Mouse (Mus musculus) MEL (cell line): Measurements from ENCODE around the gene Zfp644. TPM values are rescaled to one million over a fixed set of nuclear protein-coding genes. Genes with fewer than 3 reads are reported as not detected.

ENCODE experiments used
- DNase-seq: peaks from one replicate; pipeline ENCODE4 v3.0.0; 2011; ENCODE audit warnings: low read depth, low spot score
- H3K27ac ChIP-seq: 2 replicates; pipeline ENCODE4 v1.5.1; 2012; ENCODE audit warnings: low read depth, mild to moderate bottlenecking, control low read depth, low read length, moderate library complexity; ENCODE audit not compliant: control insufficient read depth
- H3K27me3 ChIP-seq, 2 experiments: fragments of 150-350 bp in 1 of 2; sonication (generic) in 1 of 2; 2 replicates each; pipeline ENCODE4 v1.6.1; 2012; ENCODE audit warnings: low read length in 2 of 2, mild to moderate bottlenecking in 2 of 2, improper control_type of control experiment in 1 of 2, moderate library complexity in 1 of 2; ENCODE audit not compliant: insufficient read depth in 2 of 2, control insufficient read depth in 1 of 2
- H3K36me3 ChIP-seq, 2 experiments: 2 replicates each; pipeline ENCODE4 v1.6.1; 2012 to 2014; ENCODE audit warnings: low read length in 2 of 2, improper control_type of control experiment in 1 of 2, inconsistent platforms in 1 of 2, mild to moderate bottlenecking in 1 of 2; ENCODE audit not compliant: insufficient read depth in 2 of 2, control insufficient read depth in 1 of 2
- H3K4me1 ChIP-seq, 2 experiments: fragments of 150-350 bp in 1 of 2; sonication (generic) in 1 of 2; 2 replicates each; pipeline ENCODE4 v1.6.1; 2012; ENCODE audit warnings: low read length in 2 of 2, improper control_type of control experiment in 1 of 2, mild to moderate bottlenecking in 1 of 2; ENCODE audit not compliant: insufficient read depth in 2 of 2, control insufficient read depth in 1 of 2
- H3K4me3 ChIP-seq, 2 experiments: fragments of 150-350 bp in 1 of 2; sonication (generic) in 1 of 2; 2 replicates each; pipeline ENCODE4 v1.5.1; 2012; ENCODE audit warnings: low read depth in 2 of 2, low read length in 2 of 2, mild to moderate bottlenecking in 2 of 2, moderate library complexity in 2 of 2, control low read depth in 1 of 2, improper control_type of control experiment in 1 of 2; ENCODE audit not compliant: control insufficient read depth in 1 of 2, insufficient read depth in 1 of 2
- H3K79me2 ChIP-seq: 2 replicates; pipeline ENCODE4 v1.6.1; 2012; ENCODE audit warnings: mild to moderate bottlenecking, low read length, moderate library complexity; ENCODE audit not compliant: control insufficient read depth, poor library complexity, insufficient read depth
- H3K9ac ChIP-seq: 2 replicates; pipeline ENCODE4 v1.6.1; 2012; ENCODE audit warnings: low read depth, mild to moderate bottlenecking, control low read depth, low read length, moderate library complexity; ENCODE audit not compliant: control insufficient read depth, poor library complexity, severe bottlenecking
- H3K9me3 ChIP-seq: fragments of 150-350 bp; sonication (generic); replicated peaks from 2 replicates; pipeline ENCODE4 v1.6.1; 2012; ENCODE audit warnings: mild to moderate bottlenecking, low read length, improper control_type of control experiment, moderate library complexity; ENCODE audit not compliant: insufficient read depth
- CHD1 ChIP-seq: IDR thresholded peaks from 2 replicates; pipeline ENCODE4 v1.6.1; 2012; ENCODE audit warnings: low read depth, mild to moderate bottlenecking, inconsistent platforms, low read length, improper control_type of control experiment
- CHD2 ChIP-seq: IDR thresholded peaks from 2 replicates; pipeline ENCODE4 v1.6.1; 2011; ENCODE audit warnings: low read length, improper control_type of control experiment
- CTCF ChIP-seq, 3 experiments: IDR thresholded peaks in 2 of 3; conservative IDR thresholded peaks in 1 of 3; 2 replicates each; pipeline ENCODE4 v1.5.1; 2011 to 2012; ENCODE audit warnings: low read length in 3 of 3, low read depth in 2 of 3, mild to moderate bottlenecking in 2 of 3, improper control_type of control experiment in 1 of 3, inconsistent platforms in 1 of 3, mixed read lengths in 1 of 3, moderate library complexity in 1 of 3; ENCODE audit not compliant: control insufficient read depth in 1 of 3, insufficient read depth in 1 of 3, poor library complexity in 1 of 3, severe bottlenecking in 1 of 3
- EP300 ChIP-seq, 2 experiments: IDR thresholded peaks; 2 replicates each; pipeline ENCODE4 v1.6.1; 2011; ENCODE audit warnings: improper control_type of control experiment in 2 of 2, low read length in 2 of 2, low read depth in 1 of 2, mild to moderate bottlenecking in 1 of 2
- ETS1 ChIP-seq: IDR thresholded peaks from 2 replicates; pipeline ENCODE4 v1.6.1; 2012; ENCODE audit warnings: low read depth, mild to moderate bottlenecking, inconsistent platforms, low read length, improper control_type of control experiment, moderate library complexity
- GABPA ChIP-seq: IDR thresholded peaks from 2 replicates; pipeline ENCODE4 v1.6.1; 2012; ENCODE audit warnings: low read depth, mild to moderate bottlenecking, inconsistent platforms, low read length, improper control_type of control experiment, moderate library complexity
- GATA1 ChIP-seq: IDR thresholded peaks from 2 replicates; pipeline ENCODE4 v1.6.1; 2011; ENCODE audit warnings: low read depth, low read length, improper control_type of control experiment
- HCFC1 ChIP-seq: IDR thresholded peaks from 2 replicates; pipeline ENCODE4 v1.6.1; 2012; ENCODE audit warnings: low read depth, mild to moderate bottlenecking, inconsistent platforms, low read length, improper control_type of control experiment, moderate library complexity
- JUND ChIP-seq: IDR thresholded peaks from 2 replicates; pipeline ENCODE4 v1.6.1; 2011; ENCODE audit warnings: low read depth, mild to moderate bottlenecking, improper control_type of control experiment, low read length
- KAT2A ChIP-seq: conservative IDR thresholded peaks from 2 replicates; pipeline ENCODE4 v1.6.1; 2012; ENCODE audit warnings: low read depth, low read length, improper control_type of control experiment, inconsistent platforms
- MAFK ChIP-seq: IDR thresholded peaks from 2 replicates; pipeline ENCODE4 v1.6.1; 2011; ENCODE audit warnings: low read depth, mild to moderate bottlenecking, low read length, improper control_type of control experiment, borderline replicate concordance
- MEF2A ChIP-seq: IDR thresholded peaks from 2 replicates; pipeline ENCODE4 v1.6.1; 2014; ENCODE audit warnings: low read depth, mild to moderate bottlenecking, inconsistent platforms, low read length, improper control_type of control experiment; ENCODE audit not compliant: poor library complexity, insufficient replicate concordance, severe bottlenecking; ENCODE audit errors: extremely low read depth
- MXI1 ChIP-seq: IDR thresholded peaks from 2 replicates; pipeline ENCODE4 v1.6.1; 2011; ENCODE audit warnings: mild to moderate bottlenecking, low read depth, low read length, improper control_type of control experiment
- POLR2A ChIP-seq, 2 experiments: IDR thresholded peaks; 2 replicates each; pipeline ENCODE4 v1.6.1; 2011 to 2012; ENCODE audit warnings: low read length in 2 of 2, mild to moderate bottlenecking in 2 of 2, control low read depth in 1 of 2, improper control_type of control experiment in 1 of 2, low read depth in 1 of 2, moderate library complexity in 1 of 2; ENCODE audit not compliant: control insufficient read depth in 1 of 2, insufficient read depth in 1 of 2, poor library complexity in 1 of 2
- POLR2AphosphoS2 ChIP-seq: IDR thresholded peaks from 2 replicates; pipeline ENCODE4 v1.6.1; 2011; ENCODE audit warnings: low read length, improper control_type of control experiment
- POLR2AphosphoS5 ChIP-seq: IDR thresholded peaks from 2 replicates; pipeline ENCODE4 v1.6.1; 2012; ENCODE audit warnings: low read depth, borderline replicate concordance, mild to moderate bottlenecking, inconsistent platforms, low read length, moderate library complexity, mixed read lengths
- RCOR1 ChIP-seq: IDR thresholded peaks from 2 replicates; pipeline ENCODE4 v1.6.1; 2012; ENCODE audit warnings: low read depth, mild to moderate bottlenecking, inconsistent platforms, low read length, improper control_type of control experiment
- SIN3A ChIP-seq: IDR thresholded peaks from 2 replicates; pipeline ENCODE4 v1.6.1; 2012; ENCODE audit warnings: low read length, improper control_type of control experiment, inconsistent platforms
- SMC3 ChIP-seq: IDR thresholded peaks from 2 replicates; pipeline ENCODE4 v1.6.1; 2011; ENCODE audit warnings: low read depth, low read length, improper control_type of control experiment
- TCF12 ChIP-seq: IDR thresholded peaks from 2 replicates; pipeline ENCODE4 v1.6.1; 2014; ENCODE audit warnings: low read depth, mild to moderate bottlenecking, inconsistent platforms, low read length, improper control_type of control experiment, moderate library complexity
- UBTF ChIP-seq: IDR thresholded peaks from 2 replicates; pipeline ENCODE4 v1.6.1; 2012; ENCODE audit warnings: low read depth, mild to moderate bottlenecking, inconsistent platforms, low read length, improper control_type of control experiment, moderate library complexity, borderline replicate concordance; ENCODE audit not compliant: insufficient read depth
- ZC3H11A ChIP-seq: IDR thresholded peaks from 2 replicates; pipeline ENCODE4 v1.6.1; 2012; ENCODE audit warnings: low read depth, mild to moderate bottlenecking, inconsistent platforms, low read length, improper control_type of control experiment
- ZKSCAN1 ChIP-seq: IDR thresholded peaks from 2 replicates; pipeline ENCODE4 v1.6.1; 2012; ENCODE audit warnings: low read depth, mild to moderate bottlenecking, inconsistent platforms, low read length, improper control_type of control experiment, moderate library complexity
- polyA plus RNA-seq, 2 experiments: library from polyadenylated mRNA; stranded (reverse) in 1 of 2; unstranded in 1 of 2; fragments of >175 nt in 1 of 2; fragments of >200 nt in 1 of 2; gene quantifications; 2 replicates each; pipeline versions ENCODE4 v1.2.1 to v1.2.4; 2012; ENCODE audit warnings: low replicate concordance in 2 of 2, low read depth in 1 of 2; ENCODE audit not compliant: insufficient read length in 2 of 2, insufficient read depth in 1 of 2, missing spikeins in 1 of 2
- total RNA-seq: library from RNA; depleted of rRNA; stranded (reverse); fragments of 300-350 nt; gene quantifications from 2 replicates; pipeline ENCODE4 v1.2.3, GENCODE M21; 2012

The Zfp644 gene
- total and polyA plus RNA-seq, 3 experiments: 23.4 to 72.3 (median 34.4) TPM

GRCm38 (mm10) chr5:106615006-106615405 is 82.1 kb downstream of the Zfp644 start:
- no peak overlapping the region for H3K9ac ChIP-seq
- H3K79me2 ChIP-seq: 0 out of 2 replicates have a peak, but pooled peaks cover 1% of the 10 kb centered on the region
- peak overlapping the region in 1 of 2 experiments; percentile 36; a peak in 2 of 4 replicates for H3K4me3 ChIP-seq
- H3K4me1 ChIP-seq: peaks cover 11 to 12% of the 10 kb centered on the region in 2 experiments
- no peak for TF ChIP-seq MXI1
- no peak for TF ChIP-seq TCF12
- TF ChIP-seq KAT2A: no peak
- no peak for TF ChIP-seq RCOR1
- TF ChIP-seq CHD2: no peak
- TF ChIP-seq ZC3H11A: no peak
- TF ChIP-seq ZKSCAN1: no peak
- no peak for TF ChIP-seq JUND
- no peak for TF ChIP-seq MEF2A
- TF ChIP-seq SIN3A: no peak; the same call in 1 of the 2 replicates
- TF ChIP-seq CHD1: no peak
- no peak for TF ChIP-seq SMC3
- no peak for TF ChIP-seq HCFC1
- TF ChIP-seq POLR2A (IDR thresholded peaks at IDR 0.05; ENCODE audit: control insufficient read depth in 1 of 2, insufficient read depth in 1 of 2, low read depth in 1 of 2, low read length in 2 of 2, poor library complexity in 1 of 2): no peak
- no peak for TF ChIP-seq POLR2AphosphoS5
- no peak for TF ChIP-seq POLR2AphosphoS2
- no peak for TF ChIP-seq ETS1
- TF ChIP-seq GABPA: no peak
- peak; percentile 37 for DNase-seq
- peaks cover 5 to 12% of the 10 kb centered on the region in 2 experiments for H3K36me3 ChIP-seq
- no peaks in the 10 kb centered on the region for H3K9me3 ChIP-seq
- peak overlapping the region; percentile 59 for H3K27ac ChIP-seq
- H3K27me3 ChIP-seq: no peaks in the 10 kb centered on the region

GRCm38 (mm10) chr5:106614570-106614969 is 82.5 kb downstream of the Zfp644 start:
- peak overlapping the region in 1 of 2 experiments; percentile 36; a peak in 2 of 4 replicates for H3K4me3 ChIP-seq
- peak overlapping the region; percentile 59 for H3K27ac ChIP-seq
- H3K9ac ChIP-seq: no peak overlapping the region
- H3K79me2 ChIP-seq: 0 out of 2 replicates have a peak, but pooled peaks cover 1% of the 10 kb centered on the region
- H3K27me3 ChIP-seq: no peaks in the 10 kb centered on the region
- H3K4me1 ChIP-seq: peaks cover 11 to 12% of the 10 kb centered on the region in 2 experiments
- TF ChIP-seq ETS1: peak; percentile 75
- TF ChIP-seq SIN3A: peak; percentile 13
- TF ChIP-seq POLR2AphosphoS5: no peak
- no peak for TF ChIP-seq ZKSCAN1
- no peak for TF ChIP-seq UBTF
- no peak for TF ChIP-seq CTCF (IDR thresholded peaks at IDR 0.05 in 2 of 3, conservative IDR thresholded peaks at IDR 0.05 in 1 of 3; ENCODE audit: control insufficient read depth in 1 of 3, insufficient read depth in 1 of 3, low read depth in 2 of 3, low read length in 3 of 3, poor library complexity in 1 of 3, severe bottlenecking in 1 of 3)
- 0 out of 4 replicates have a peak, but pooled peaks of 1 of the 2 experiments have one; percentile 16 for TF ChIP-seq EP300 (IDR thresholded peaks at IDR 0.05; ENCODE audit: low read depth in 1 of 2, low read length in 2 of 2)
- TF ChIP-seq GABPA: no peak
- TF ChIP-seq GATA1: 0 out of 2 replicates have a peak, but pooled peaks have one; percentile 58
- no peak for TF ChIP-seq CHD1
- no peak for TF ChIP-seq MAFK
- H3K9me3 ChIP-seq: no peaks in the 10 kb centered on the region
- DNase-seq: peak; percentile 60
- peaks cover 5 to 12% of the 10 kb centered on the region in 2 experiments for H3K36me3 ChIP-seq
